Mouse (Mus musculus) forebrain, embryonic 13.5 days (tissue): Measurements from ENCODE around the gene Dclk3. TPM values are rescaled to one million over a fixed set of nuclear protein-coding genes. Genes with fewer than 3 reads are reported as not detected.

Experiments
- ATAC-seq: fragments of 200-750 bp; cut with Nextera tagmentation; 2 replicates; pipeline ENCODE4 v1.8.0; 2017
- H3K27ac ChIP-seq: fragments of 300-500 bp; sonication (generic); 2 replicates; pipeline ENCODE4 v1.5.1; 2015; ENCODE audit warnings: inconsistent platforms, mild to moderate bottlenecking, moderate library complexity
- H3K27me3 ChIP-seq: fragments of 300-500 bp; sonication (generic); 2 replicates; pipeline ENCODE4 v1.6.1; 2015; ENCODE audit warnings: mild to moderate bottlenecking, inconsistent platforms
- H3K36me3 ChIP-seq: fragments of 300-500 bp; sonication (generic); 2 replicates; pipeline ENCODE4 v1.6.1; 2015; ENCODE audit warnings: mild to moderate bottlenecking, inconsistent platforms; ENCODE audit not compliant: poor library complexity, severe bottlenecking
- H3K4me1 ChIP-seq: fragments of 300-500 bp; sonication (generic); 2 replicates; pipeline ENCODE4 v1.6.1; 2015; ENCODE audit warnings: inconsistent platforms
- H3K4me2 ChIP-seq: fragments of 300-500 bp; sonication (generic); 2 replicates; pipeline ENCODE4 v1.6.1; 2015; ENCODE audit warnings: inconsistent platforms, mild to moderate bottlenecking, moderate library complexity
- H3K4me3 ChIP-seq: fragments of 300-500 bp; sonication (generic); 2 replicates; pipeline ENCODE4 v1.5.1; 2015; ENCODE audit warnings: mild to moderate bottlenecking, inconsistent platforms
- H3K9ac ChIP-seq: fragments of 300-500 bp; sonication (generic); 2 replicates; pipeline ENCODE4 v1.6.1; 2015; ENCODE audit warnings: mild to moderate bottlenecking, inconsistent platforms
- H3K9me3 ChIP-seq: fragments of 300-500 bp; sonication (generic); replicated peaks from 2 replicates; pipeline ENCODE4 v1.6.1; 2016; ENCODE audit warnings: inconsistent platforms
- WGBS: fragments of 180-500 bp; shearing (Covaris S2); methylation state at CpG from one replicate; pipeline ENCODE4 v1.1.7; 2015; 5-methylcytosine and 5-hydroxymethylcytosine counted together
- polyA plus RNA-seq: library from polyadenylated mRNA; unstranded; fragments of >200 nt; fragmentation: Nextera tagmentation; extraction: Ambion mirVana; gene quantifications from 2 replicates; pipeline ENCODE4 v1.2.1, GENCODE M21; 2015

Gene Dclk3
- polyA plus RNA-seq, 1 experiment from 2014 or later, result 1.6 TPM

DNA sequence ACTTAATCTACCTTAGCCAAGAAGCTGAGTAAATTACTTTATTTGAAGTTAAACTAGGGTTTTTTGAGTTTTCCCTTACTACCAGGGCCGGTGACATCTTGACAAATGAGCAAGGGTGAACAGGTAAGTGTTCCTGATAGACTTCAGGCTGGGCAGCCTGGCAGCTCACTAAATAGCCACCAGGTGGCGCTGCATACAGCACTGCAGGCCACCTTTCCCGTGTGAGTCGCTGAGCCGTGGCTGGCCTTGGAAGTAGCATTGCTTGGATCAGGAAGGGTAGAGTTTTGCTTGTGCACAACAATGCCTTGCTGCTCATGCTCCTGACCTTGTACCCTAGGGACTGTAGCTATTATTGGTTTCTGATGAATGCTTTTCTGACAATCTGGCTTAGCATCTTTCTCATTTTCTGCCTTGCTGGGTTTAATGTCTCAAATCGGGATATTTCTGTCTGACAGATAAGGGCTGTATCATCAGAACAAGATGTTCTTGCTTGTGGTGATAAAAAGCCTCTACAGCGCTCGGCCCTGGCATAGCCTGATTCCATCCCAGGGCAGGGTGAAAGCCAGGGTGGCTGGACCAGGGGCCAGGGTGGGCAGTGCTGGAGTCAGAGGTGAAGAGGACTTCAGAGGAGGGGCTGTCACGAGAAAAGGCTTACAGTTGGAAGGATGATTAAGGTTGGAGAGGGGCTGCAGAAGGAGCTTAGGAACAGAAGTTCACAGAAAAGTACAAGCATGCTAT lies 58.4 kb downstream of the Dclk3 start:
- no peak overlapping the region for H3K9ac ChIP-seq
- peak; percentile 83 for ATAC-seq
- no peak overlapping the region for H3K4me3 ChIP-seq
- H3K4me1 ChIP-seq, result no peaks in the 10 kb centered on the region
- H3K27ac ChIP-seq, result no peak overlapping the region
- H3K4me2 ChIP-seq, result no peak overlapping the region
- no peaks in the 10 kb centered on the region for H3K27me3 ChIP-seq
- H3K9me3 ChIP-seq, result no peaks in the 10 kb centered on the region
- 35% methylated on average over 9 of the region's 9 CpGs for WGBS
- no peaks in the 10 kb centered on the region for H3K36me3 ChIP-seq

DNA sequence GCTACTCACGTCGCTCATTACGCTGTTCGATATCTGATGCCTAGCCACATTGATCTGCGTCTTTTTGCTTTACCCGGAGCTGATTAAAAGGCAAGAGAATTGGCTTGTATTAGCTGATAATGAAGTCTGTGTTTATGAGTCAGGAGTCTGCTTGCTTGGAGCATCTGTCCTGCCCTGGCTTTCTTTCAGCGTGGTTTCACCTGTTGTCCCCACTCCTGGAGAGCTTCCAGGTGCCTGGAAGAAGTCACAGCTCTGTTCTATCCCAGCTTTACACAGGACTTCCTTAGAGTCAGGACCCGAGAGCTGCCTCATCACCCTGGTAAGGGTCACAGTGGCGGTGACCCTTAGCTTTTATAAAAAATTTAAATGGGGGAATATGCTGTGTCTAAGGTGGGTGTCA lies 61.3 kb downstream of the Dclk3 start:
- H3K9me3 ChIP-seq, result no peaks in the 10 kb centered on the region
- H3K9ac ChIP-seq, result no peak overlapping the region
- H3K36me3 ChIP-seq, result no peaks in the 10 kb centered on the region
- H3K4me1 ChIP-seq, result no peaks in the 10 kb centered on the region
- no peak overlapping the region for H3K27ac ChIP-seq
- ATAC-seq, result no peak
- no peak overlapping the region for H3K4me3 ChIP-seq
- no peak overlapping the region for H3K4me2 ChIP-seq
- no peaks in the 10 kb centered on the region for H3K27me3 ChIP-seq
- WGBS, result 83% methylated on average over 9 of the region's 9 CpGs

DNA sequence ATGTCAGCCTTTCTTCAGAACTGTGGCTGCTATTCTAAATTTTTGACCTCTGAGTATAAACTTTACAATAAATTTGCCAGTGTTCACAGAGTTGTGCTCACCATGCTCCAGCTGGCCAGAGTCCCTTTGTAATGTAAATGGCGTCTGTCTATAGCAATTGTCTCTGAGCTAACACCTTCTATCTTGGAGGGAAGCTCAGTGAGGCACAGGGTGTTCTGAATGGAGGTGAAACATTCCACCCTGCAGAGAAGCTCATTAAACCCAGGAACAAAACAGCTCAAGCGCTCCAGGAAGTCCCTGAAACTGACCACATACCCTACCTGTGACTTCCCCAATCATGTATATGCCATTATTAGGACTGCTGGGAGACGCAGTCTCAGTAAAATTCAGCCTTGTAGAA lies 67.2 kb downstream of the Dclk3 start:
- H3K27ac ChIP-seq, result no peak overlapping the region
- 18% methylated on average over 3 of the region's 3 CpGs for WGBS
- no peak overlapping the region for H3K4me3 ChIP-seq
- peaks cover 5% of the 10 kb centered on the region; the same call in 1 of the 2 replicates for H3K9me3 ChIP-seq
- H3K4me1 ChIP-seq, result 0 out of 2 replicates have a peak, but pooled peaks cover 4% of the 10 kb centered on the region
- no peaks in the 10 kb centered on the region for H3K27me3 ChIP-seq
- no peaks in the 10 kb centered on the region for H3K36me3 ChIP-seq
- H3K9ac ChIP-seq, result no peak overlapping the region
- no peak for ATAC-seq
- H3K4me2 ChIP-seq, result no peak overlapping the region

DNA sequence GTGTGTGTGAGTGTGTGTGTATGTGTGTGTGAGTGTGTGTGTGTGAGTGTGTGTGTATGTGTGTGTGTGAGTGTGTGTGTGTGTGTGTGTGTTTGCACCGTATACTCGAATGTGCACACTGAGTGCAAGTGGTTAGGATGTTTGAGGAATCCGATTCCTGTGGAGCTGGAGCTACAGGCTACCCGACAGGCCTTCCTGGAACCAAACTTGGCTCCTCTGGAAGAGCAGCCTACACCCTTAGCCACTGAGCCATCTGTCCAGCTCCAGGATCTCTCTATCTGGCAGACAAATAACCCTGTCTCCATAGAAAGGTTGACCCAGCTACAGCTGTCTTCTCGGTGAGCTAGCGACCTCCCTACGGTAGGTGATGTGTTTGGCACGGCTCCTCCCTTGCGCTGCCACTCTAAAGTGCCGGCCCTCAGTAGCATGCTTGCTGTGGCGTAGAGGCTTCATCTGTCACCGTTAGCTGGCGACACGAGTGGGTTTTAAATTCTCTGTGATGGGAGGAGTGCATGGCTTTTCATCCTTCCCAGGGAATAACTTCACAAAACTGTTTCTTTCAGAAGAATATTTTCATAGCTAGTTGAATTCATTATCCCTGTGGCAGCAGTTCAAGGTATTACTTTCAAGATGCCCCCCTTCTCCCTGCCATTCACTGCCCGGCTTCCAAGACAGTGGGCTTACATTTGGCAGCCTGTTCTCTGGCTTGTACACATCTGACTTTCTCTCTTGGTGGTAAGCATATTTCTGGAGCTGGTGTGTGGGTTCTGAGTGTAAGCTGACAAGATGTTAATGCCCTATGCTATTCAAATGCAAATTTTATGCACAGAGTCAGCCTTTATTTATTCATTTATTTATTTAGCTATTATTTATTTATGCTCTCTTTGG lies 75.9 kb downstream of the Dclk3 start:
- Histone ChIP-seq H3K9ac (no peak overlapping the region), H3K4me1 (no peaks in the 10 kb centered on the region), H3K36me3 (no peaks in the 10 kb centered on the region), H3K4me3 (no peak overlapping the region), H3K9me3 (no peaks in the 10 kb centered on the region), H3K27ac (no peak overlapping the region), H3K27me3 (no peaks in the 10 kb centered on the region), H3K4me2 (no peak overlapping the region)
- no peak for ATAC-seq
- WGBS, result 70% methylated on average over 15 of the region's 15 CpGs

DNA sequence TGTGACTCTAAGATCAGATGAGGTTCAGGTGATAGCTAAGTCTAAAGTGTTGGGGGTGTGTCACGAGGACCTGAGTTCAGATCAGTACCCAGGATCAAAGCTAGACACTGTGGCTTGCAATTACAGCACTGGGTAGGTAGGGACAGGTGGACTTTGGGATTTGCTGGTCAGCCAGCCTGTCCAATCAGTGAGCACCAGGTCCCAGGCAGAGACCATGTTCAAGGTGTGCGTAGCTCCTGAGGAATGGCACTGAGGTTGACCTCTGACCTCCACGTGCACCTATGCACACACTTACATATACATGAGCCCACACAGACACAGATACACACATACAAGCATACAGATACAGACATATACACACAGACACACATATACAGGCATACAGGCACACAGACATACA lies 76.7 kb downstream of the Dclk3 start:
- 0 out of 2 replicates have a peak, but pooled peaks have one; percentile 13 for ATAC-seq
- H3K27ac ChIP-seq, result no peak overlapping the region
- 88% methylated on average over 3 of the region's 3 CpGs for WGBS

DNA sequence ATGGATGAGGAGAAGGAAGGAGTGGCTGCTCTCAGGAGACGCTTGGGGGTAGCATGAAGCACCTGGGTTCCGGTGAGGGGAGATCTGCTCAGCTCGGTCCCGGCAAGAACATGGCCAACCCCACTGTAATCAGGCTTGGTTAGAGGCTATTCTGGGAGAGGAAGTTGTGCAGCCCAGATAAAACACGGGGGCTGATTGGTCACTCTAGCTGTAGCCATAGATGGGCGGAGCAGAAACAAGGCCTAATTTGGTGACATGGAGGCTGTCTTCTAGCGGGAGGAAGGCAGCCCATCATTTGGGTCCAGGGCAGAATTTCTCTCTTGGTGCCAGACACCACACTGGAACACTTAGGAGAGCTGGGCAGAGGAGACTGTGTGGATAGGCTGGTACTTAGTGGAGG lies 83.3 kb downstream of the Dclk3 start:
- no peaks in the 10 kb centered on the region for H3K9me3 ChIP-seq
- no peaks in the 10 kb centered on the region for H3K36me3 ChIP-seq
- 93% methylated on average over 7 of the region's 7 CpGs for WGBS
- no peaks in the 10 kb centered on the region for H3K27me3 ChIP-seq
- no peaks in the 10 kb centered on the region for H3K4me1 ChIP-seq
- H3K4me3 ChIP-seq, result no peak overlapping the region
- no peak overlapping the region for H3K9ac ChIP-seq
- no peak for ATAC-seq
- H3K4me2 ChIP-seq, result no peak overlapping the region
- H3K27ac ChIP-seq, result no peak overlapping the region

More for the DNA sequence above, 76.7 kb downstream of the Dclk3 start:
- H3K27me3 ChIP-seq, result no peaks in the 10 kb centered on the region
- no peak overlapping the region for H3K4me2 ChIP-seq
- H3K9ac ChIP-seq, result no peak overlapping the region
- no peak overlapping the region for H3K4me3 ChIP-seq
- H3K9me3 ChIP-seq, result no peaks in the 10 kb centered on the region
- H3K4me1 ChIP-seq, result no peaks in the 10 kb centered on the region
- no peaks in the 10 kb centered on the region for H3K36me3 ChIP-seq

DNA sequence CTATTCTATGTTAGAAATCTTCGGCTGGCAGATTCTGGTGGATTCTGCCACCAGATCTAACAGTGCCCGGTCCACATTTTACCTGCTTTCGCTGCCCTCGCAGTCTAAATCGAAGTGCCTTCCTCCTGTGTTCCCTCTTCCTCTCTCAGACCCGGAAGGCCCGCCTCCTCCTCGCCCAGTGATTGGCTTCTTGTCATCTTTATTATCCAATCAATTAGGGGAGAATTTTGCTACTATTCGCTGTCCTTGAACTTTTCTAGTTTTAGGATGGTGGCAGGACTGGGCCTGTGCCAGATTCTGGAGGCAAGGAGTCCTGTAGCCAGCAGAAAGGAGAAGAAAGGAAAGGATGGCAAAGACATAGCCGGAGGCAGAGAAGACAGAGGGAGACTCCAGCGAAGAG lies 84.2 kb downstream of the Dclk3 start:
- no peak for ATAC-seq
- H3K27ac ChIP-seq, result no peak overlapping the region

DNA sequence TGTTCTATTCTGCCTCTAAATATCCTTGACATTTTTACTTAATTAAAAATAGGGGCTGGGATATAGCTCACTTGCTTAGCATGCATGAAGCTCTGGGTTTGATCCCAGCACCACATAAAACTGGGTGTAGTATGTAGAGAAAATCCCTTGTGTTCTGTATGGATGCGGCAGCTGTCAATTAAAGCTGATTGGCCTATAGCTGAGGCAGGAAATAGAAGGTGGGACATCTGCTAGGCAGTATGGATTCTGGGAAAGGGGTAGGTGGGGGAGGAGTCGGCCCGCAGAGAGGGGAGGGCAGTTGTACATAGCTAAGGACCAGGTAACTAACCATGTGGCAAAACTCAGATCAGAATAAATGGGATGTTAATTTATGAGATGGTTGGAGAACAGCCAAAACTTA lies 85.0 kb downstream of the Dclk3 start:
- no peak for ATAC-seq
- H3K9ac ChIP-seq, result no peak overlapping the region
- no peaks in the 10 kb centered on the region for H3K4me1 ChIP-seq
- no peaks in the 10 kb centered on the region for H3K27me3 ChIP-seq
- H3K4me2 ChIP-seq, result no peak overlapping the region
- WGBS, result 95% methylated on average over 3 of the region's 3 CpGs
- no peaks in the 10 kb centered on the region for H3K36me3 ChIP-seq
- H3K4me3 ChIP-seq, result no peak overlapping the region
- H3K27ac ChIP-seq, result no peak overlapping the region
- H3K9me3 ChIP-seq, result no peaks in the 10 kb centered on the region

More for the DNA sequence above, 84.2 kb downstream of the Dclk3 start:
- Histone ChIP-seq H3K9ac (no peak overlapping the region), H3K27me3 (no peaks in the 10 kb centered on the region), H3K4me3 (no peak overlapping the region), H3K36me3 (no peaks in the 10 kb centered on the region), H3K9me3 (no peaks in the 10 kb centered on the region), H3K4me1 (no peaks in the 10 kb centered on the region), H3K4me2 (no peak overlapping the region)
- 91% methylated on average over 11 of the region's 11 CpGs for WGBS

DNA sequence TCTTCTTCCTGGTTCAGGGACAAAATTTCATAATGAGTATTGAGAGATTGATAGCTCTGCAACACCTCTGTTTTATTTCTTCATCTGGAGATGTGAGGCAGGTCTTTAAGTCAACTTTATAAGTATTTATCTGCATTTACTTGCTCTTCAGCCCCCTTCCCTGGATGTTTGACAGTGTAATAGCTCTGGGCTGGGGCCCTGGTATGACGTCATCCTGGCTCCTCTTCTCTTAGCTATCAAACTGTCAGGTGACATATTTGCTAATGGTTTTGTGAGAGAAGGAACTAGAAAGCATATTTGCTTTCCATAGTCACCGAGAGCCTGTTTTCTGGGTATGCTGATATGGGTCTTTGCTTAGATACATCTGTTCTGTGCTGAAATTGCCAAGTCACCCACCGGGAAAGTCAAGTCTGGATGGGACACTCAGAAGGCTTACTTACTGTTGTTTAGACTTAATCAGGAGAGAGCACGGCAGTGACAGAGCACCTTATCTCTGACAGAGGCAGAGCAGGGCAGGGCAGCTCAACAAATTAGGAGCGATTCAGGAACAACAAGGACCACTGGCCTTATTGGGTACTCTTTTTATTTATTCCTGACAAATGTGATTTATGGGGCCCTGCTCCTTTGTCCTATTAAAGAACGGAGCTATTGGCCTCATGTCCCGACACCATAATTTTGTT lies 96.0 kb downstream of the Dclk3 start:
- Histone ChIP-seq H3K9ac (no peak overlapping the region), H3K36me3 (no peaks in the 10 kb centered on the region), H3K27me3 (no peaks in the 10 kb centered on the region), H3K4me3 (no peak overlapping the region), H3K27ac (no peak overlapping the region), H3K9me3 (no peaks in the 10 kb centered on the region), H3K4me2 (no peak overlapping the region), H3K4me1 (no peaks in the 10 kb centered on the region)
- no peak for ATAC-seq
- WGBS, result 84% methylated on average over 7 of the region's 7 CpGs

DNA sequence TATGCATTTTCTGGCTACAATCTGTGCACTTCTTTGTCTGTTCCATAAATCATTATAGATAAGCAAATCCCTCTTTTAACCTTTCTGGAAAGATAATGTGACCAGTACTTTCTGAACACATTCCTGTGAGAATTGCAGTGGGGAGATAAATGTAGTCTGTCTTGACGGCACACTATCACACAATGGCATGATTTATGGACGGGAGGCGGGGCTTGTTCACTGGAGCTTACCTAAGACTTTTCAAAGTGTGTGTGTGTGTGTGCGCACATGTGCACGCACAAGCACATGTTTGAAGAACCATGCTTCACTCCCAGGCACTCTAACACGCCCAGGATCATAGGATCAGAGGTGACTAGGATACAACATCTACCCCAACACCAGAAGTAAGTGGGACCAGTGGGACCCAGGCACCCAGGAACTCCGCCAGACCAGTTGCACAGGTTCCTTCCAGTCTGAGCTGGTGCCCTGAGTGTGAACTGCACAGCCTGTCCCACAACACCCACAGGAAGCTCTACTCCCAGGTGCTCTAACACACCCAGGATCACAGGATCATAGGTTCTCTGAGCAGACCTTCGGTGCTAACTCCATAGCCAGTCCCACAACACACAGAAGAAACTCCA lies 96.7 kb downstream of the Dclk3 start:
- no peaks in the 10 kb centered on the region for H3K4me1 ChIP-seq
- no peaks in the 10 kb centered on the region for H3K27me3 ChIP-seq
- no peak overlapping the region for H3K4me3 ChIP-seq
- no peaks in the 10 kb centered on the region for H3K36me3 ChIP-seq
- no peak for ATAC-seq
- H3K27ac ChIP-seq, result no peak overlapping the region
- H3K9me3 ChIP-seq, result no peaks in the 10 kb centered on the region
- H3K4me2 ChIP-seq, result no peak overlapping the region
- 86% methylated on average over 8 of the region's 8 CpGs for WGBS
- H3K9ac ChIP-seq, result no peak overlapping the region
